Mouse (Mus musculus): ENCODE data around the gene Zfp708.
A peak's percentile ranks its signal among the peaks of the same experiment; 100 is the strongest.
"Not testable (repeated sequence)": the region's sequence is repeated elsewhere in the genome, so short reads cannot be mapped to it uniquely, and the experiment has no call there.

Gene Zfp708

DNA sequence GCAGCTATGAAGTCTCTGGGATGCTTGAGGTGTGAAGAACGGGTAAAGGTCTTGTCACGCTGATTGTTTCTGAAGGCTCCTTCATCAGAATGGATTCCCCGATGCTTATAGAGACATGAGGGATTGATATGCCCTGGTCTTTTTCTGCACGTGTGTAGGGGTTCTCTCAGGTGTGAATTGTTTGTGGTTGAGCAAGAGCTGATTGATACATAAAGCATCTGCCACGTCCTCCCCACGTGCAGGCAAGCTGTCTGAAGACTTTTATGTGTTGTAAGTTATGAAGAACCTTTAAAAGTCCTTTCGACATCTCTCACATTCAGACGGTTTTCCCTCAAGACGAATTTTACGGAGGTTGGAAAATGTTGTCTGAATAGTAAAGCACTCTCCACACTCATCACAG is at the start of gene Zfp708:
Zfp708 (minus strand) TSS at position 101 of the 400 bp plus-strand sequence.
- DNase-seq = no peak

GRCm38 (mm10) chr13:67128038-67128721 is 30.4 kb upstream of the Zfp708 start:
- peak; percentile 90 for DNase-seq

GRCm38 (mm10) chr13:67127507-67127906 is 29.7 kb upstream of the Zfp708 start:
- not testable (repeated sequence) for DNase-seq

DNA sequence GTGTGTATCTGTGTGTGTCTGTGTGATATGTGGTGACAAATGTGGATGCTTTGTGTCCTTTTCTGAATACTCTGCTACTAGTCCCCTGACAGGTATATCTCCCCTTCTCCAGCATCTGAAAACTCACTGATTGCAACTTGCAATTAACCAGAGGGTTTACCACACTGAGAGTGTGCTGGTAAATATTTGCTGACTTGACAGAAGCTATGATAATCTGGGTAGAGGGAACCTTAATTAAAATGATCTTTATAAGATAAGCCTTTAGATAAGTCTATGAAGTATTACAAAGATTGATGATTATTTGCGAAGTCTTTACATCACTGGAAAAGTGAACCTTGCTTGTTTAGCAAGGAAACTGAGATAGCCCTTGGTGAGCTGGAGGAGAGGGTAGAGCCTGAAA is 26.7 kb upstream of the Zfp708 start:
- no peak for DNase-seq

GRCm38 (mm10) chr13:67121360-67121759 is 23.6 kb upstream of the Zfp708 start, which contains the start of gene Zfp759:
Gene Zfp759, plus strand, starts transcription at chr13:67121660.
- not testable (repeated sequence) for DNase-seq

DNA sequence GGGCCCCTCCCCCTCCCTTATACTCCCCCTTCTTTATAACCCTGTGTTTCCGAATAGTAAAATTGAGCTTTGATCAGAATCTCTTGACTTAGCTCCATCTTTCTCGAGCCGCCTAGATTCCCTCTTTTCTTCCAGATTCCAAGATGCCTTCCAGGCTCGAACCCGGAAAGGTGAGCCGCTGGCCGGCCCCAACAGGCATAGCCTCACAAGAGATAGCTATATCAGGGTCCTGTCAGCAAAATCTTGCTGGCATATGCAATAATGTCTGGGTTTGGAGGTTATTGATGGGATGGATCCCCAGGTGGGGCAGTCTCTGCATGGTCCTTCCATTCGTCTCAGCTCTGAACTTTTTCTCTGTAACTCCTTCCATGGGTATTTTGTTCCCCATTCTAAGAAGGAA is 18.4 kb upstream of the Zfp708 start, which contains the start of gene Rslcan18:
Rslcan18 (minus strand) TSS at position 101 of the 400 bp plus-strand sequence.
- not testable (repeated sequence) for DNase-seq

- DNase-seq = no peak
Measured at GRCm38 (mm10) chr13:67113287-67113686, 15.5 kb upstream of the Zfp708 start.

GRCm38 (mm10) chr13:67112096-67112495 is 14.3 kb upstream of the Zfp708 start:
- DNase-seq = no peak

GRCm38 (mm10) chr13:67108821-67109206 is 11.0 kb upstream of the Zfp708 start:
- DNase-seq = no peak

- DNase-seq = peak; percentile 97
Measured at GRCm38 (mm10) chr13:67108194-67108820, 10.5 kb upstream of the Zfp708 start, which contains the start of gene Gm28557. Gene Gm28557, minus strand, starts transcription at chr13:67108604.

- DNase-seq = no peak
Measured at GRCm38 (mm10) chr13:67107681-67108080, 9.9 kb upstream of the Zfp708 start.

DNA sequence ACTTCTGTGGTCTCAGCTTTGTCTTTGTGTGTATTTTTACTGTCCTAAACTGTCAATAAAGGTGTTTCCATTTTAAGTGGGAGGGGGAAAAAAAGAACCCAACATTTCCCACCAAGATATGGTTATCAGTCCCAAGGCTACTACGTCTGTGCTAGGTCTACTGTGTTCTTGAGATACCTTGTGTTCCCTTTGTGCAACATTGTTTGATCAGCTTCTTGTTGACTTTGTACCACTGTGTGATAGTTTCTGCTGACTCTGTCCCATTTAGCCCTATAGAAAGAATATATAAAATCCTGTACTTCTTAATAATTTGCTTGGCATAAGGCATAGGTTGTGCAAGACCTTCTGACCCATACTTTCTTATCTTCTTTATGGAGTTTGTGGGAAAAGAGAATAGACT is 7.6 kb downstream of the Zfp708 start:
- no peak for DNase-seq

DNA sequence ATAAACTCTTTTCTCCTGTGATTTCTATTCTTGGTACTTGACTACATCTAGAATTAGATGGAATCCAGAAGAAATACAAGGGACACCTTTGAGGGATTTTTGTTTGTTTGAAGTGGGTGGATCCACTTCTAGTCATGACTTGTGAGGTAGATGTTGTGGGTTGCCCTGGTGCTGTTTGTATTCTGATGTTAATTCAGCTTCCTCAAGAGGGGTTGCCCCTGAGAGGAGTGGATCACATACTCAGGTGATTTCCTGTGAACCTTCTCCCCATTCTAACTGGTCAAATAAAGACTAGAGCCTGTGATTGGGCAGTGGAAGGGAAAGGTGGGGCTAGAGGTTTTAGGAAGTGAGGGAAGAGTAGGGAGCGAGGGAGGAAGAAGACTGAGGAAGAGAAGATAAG is 15.8 kb downstream of the Zfp708 start:
- no peak for DNase-seq

DNA sequence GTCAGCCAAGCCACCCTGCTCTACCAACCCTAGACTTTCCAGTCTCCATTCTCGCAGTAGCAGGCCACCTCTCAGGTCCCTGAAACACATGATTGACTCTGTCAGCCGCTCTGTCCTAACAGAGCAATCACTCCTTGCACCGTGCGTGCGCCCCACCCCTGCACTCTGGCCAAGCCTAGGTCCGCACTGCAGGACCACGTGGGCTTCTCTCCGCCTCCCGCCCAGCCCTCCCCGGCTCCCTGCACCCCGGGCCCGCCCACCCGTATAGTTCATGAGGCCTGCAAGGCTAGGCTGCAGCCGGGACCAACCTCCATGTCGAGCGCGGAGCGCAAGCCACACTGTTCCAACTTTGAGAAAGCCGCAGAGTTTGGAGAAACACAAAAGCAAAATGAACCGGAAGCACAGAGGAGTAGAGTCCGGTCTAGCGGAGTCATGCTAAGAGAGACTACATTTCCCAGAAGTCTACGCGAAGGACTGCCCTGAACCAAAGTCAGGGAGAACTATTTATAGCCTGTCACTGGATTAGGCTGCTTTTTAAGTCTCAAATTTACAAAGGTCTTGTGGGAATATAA is 16.5 kb downstream of the Zfp708 start:
- peak; percentile 77 for DNase-seq

GRCm38 (mm10) chr13:67077244-67077643 is 20.5 kb downstream of the Zfp708 start:
- DNase-seq = no peak

DNA sequence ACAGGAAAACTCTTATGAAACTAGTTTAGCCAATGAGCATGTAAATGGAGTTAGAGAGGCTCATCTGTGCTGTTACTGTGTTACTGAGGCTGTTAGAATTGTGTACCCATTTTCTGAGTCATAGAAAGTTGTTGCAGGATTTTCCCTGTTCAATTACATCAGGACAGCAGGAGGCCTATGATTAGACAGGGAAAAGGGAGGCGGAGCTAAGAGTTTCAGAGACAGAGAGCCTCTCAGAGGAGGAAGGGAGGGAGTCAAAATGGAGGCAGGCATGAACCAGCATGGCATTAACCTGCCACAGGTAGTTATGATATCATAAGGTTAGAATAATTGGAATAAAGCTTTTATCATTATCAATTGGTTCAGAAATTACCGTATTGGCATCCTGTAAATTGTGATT is 25.0 kb downstream of the Zfp708 start:
- DNase-seq = no peak

GRCm38 (mm10) chr13:67065386-67065785 is 32.4 kb downstream of the Zfp708 start:
- no peak for DNase-seq

DNA sequence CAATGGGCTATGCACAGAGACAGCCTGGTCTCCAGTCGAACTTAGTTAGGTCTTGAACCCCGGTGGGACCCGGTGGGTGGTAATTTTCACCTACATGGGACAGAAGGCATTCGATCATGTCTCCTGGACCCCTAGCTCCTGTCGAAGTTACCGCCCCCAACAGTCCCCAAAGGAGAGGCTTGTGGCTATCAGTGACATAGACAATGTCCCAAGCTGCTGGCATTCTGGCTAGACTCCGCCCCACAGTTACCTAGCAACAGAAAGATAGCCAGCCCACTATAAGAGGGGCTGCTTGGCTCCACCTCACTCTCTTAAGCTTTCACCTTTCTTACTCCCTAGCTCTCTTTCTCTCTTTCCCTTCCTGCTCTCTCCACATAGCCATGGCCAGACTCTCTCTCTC is 35.3 kb downstream of the Zfp708 start:
- no peak for DNase-seq

DNA sequence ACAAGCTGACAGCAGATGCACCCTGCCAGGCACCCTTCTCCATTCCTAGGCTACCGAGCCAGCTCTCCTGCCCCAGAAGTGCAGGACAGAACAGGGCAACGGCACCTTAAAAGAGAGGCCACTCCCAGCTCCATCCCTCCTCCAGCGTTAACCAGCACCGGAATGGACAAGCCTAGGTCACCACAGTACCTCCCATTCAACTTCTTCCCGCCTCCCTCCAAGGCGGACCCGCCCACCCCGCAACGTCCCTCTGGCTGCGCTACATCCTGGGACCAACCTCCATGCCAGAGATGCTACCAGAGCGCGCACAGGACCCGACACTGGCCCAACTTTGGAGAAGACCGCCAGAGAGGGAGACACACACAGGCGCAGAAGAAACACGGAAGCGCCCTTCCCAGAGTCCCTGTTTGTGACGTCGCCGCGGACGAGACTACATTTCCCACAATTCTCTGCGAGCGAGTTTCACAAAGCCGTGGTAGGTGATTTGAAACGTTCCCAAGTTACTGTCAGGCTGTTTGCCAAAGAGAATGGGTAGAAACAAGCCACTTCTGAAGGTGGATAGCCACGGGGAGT is 36.9 kb downstream of the Zfp708 start, which contains the start of gene Zfp712:
Zfp712 (minus strand) TSS at position 385 of the 573 bp plus-strand sequence.
- peak; percentile 94 for DNase-seq

- no peak for DNase-seq
Measured at GRCm38 (mm10) chr13:67060161-67060785, 37.5 kb downstream of the Zfp708 start.
